In the genomic region with DNA sequence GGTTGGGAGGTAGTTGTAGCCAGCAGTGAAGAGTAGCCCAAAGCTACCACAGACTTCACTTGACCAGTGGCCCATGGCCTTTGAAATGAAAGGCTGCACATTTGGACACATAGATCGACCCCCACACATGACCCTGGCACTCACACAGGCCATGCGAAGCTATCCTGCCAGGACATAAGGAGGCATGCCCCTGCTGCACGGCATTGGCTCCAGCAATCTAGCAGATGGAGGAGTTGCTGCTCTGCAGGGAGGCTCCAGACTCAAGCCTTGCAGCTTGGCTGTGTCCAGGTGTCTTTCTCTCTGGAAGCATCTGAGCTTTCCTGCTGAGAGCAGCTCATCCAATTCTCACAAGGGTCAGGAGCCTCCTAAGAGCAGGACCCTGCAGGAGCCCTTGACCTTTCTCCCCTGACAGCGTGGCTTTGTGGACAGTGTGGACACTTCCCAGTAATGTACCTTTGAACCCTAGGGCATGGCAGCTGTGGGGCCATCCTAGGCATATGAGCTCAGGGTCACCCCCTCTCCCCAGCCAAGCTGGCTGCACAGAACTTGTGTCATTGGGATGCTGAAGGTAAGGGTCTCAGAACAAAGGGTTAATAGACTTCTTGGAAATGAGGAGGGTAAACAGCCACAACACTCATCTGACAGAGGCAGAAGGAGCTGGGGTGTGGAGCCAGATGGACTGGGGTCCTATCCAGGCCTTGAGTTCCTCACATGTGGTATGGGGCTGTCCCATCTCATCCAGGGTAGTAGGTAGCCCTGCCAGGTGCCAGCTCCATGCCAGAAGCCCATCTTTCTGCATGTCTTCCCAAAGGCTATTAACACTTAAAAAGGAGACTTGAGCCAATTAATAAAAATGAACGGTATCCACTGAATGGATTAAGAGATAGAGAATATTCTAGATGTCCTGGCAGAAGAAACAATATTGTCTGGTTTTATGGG, we compare ENCODE assay signal across 24 mouse cellular contexts. TPM values are rescaled to one million over a fixed set of nuclear protein-coding genes. Genes with fewer than 3 reads are reported as not detected.
DNase-seq lines count a peak whose midpoint lies in the region; ATAC-seq and TF ChIP-seq lines count a peak whose summit lies in the region.
"Had no signal": no experiment of that assay in that cellular context is flagged by ENCODE, and none has a peak within 500 bp of the region (broad histone marks: within the 10 kb centered on the region; RNA-seq: fewer than 3 reads in every experiment).

No protein-coding gene starts in this region.

- no peaks in the 10 kb centered on the region for H3K36me3 ChIP-seq in hindbrain, postnatal 0 days (ENCODE audit: insufficient read depth, low read length)
- H3K36me3 ChIP-seq in hindbrain, embryonic 10.5 days = no peaks in the 10 kb centered on the region
- no peaks in the 10 kb centered on the region for H3K36me3 ChIP-seq in liver, embryonic 16.5 days (ENCODE audit: control insufficient read depth, insufficient read depth)
- H3K36me3 ChIP-seq: forebrain, embryonic 15.5 days; hindbrain, embryonic 13.5 days; limb, embryonic 13.5 days; lung, embryonic 15.5 days; midbrain, embryonic 10.5 days; neural tube, embryonic 12.5 days had no signal

- WGBS in hindbrain, postnatal 0 days = 55% methylated on average over 5 of the region's 5 CpGs
- 74% methylated on average over 5 of the region's 5 CpGs for WGBS in hindbrain, embryonic 10.5 days
- WGBS in liver, embryonic 16.5 days (ENCODE audit: insufficient replicate concordance) = 55% methylated on average over 5 of the region's 5 CpGs
- 72% methylated on average over 5 of the region's 5 CpGs for WGBS in lung, adult 2 months

- TF ChIP-seq CTCF in hindbrain, postnatal 0 days (IDR thresholded peaks at IDR 0.05; ENCODE audit: low read depth) = no peak
- TF ChIP-seq CTCF in lung, adult 2 months (IDR thresholded peaks at IDR 0.05; ENCODE audit: insufficient read depth, low read length) = no peak

- no peaks in the 10 kb centered on the region for H3K4me1 ChIP-seq in hindbrain, postnatal 0 days (ENCODE audit: insufficient read depth, low read length)
- 0 out of 2 replicates have a peak, but pooled peaks cover 4% of the 10 kb centered on the region for H3K4me1 ChIP-seq in hindbrain, embryonic 10.5 days (replicated peaks)
- H3K4me1 ChIP-seq in liver, embryonic 16.5 days (ENCODE audit: control insufficient read depth, low read depth, low read length) = no peaks in the 10 kb centered on the region; the same call in 1 of the 2 replicates
- H3K4me1 ChIP-seq in lung, adult 2 months (ENCODE audit: control insufficient read depth, insufficient read depth, low read length) = no peaks in the 10 kb centered on the region
- H3K4me1 ChIP-seq: hindbrain, embryonic 13.5 days; limb, embryonic 13.5 days; lung, embryonic 15.5 days; neural tube, embryonic 12.5 days had no signal

- no peaks in the 10 kb centered on the region for H3K9me3 ChIP-seq in hindbrain, postnatal 0 days (ENCODE audit: low read length)
- H3K9me3 ChIP-seq in hindbrain, embryonic 10.5 days = no peaks in the 10 kb centered on the region
- no peaks in the 10 kb centered on the region for H3K9me3 ChIP-seq in liver, embryonic 16.5 days (replicated peaks; ENCODE audit: control insufficient read depth, low read length)
- H3K9me3 ChIP-seq: forebrain, embryonic 15.5 days; hindbrain, embryonic 13.5 days; limb, embryonic 13.5 days; lung, embryonic 15.5 days; midbrain, embryonic 10.5 days; neural tube, embryonic 12.5 days had no signal

- H3K27me3 ChIP-seq in hindbrain, postnatal 0 days (ENCODE audit: insufficient read depth, low read length) = no peaks in the 10 kb centered on the region
- H3K27me3 ChIP-seq in hindbrain, embryonic 10.5 days (ENCODE audit: insufficient read depth, poor library complexity, severe bottlenecking) = no peaks in the 10 kb centered on the region
- H3K27me3 ChIP-seq in liver, embryonic 16.5 days (ENCODE audit: control insufficient read depth, insufficient read depth, low read depth, low read length) = no peaks in the 10 kb centered on the region
- H3K27me3 ChIP-seq: forebrain, embryonic 15.5 days; lung, embryonic 15.5 days; neural tube, embryonic 12.5 days had no signal

- H3K4me3 ChIP-seq in hindbrain, postnatal 0 days (ENCODE audit: low read length) = no peak overlapping the region
- no peak overlapping the region for H3K4me3 ChIP-seq in hindbrain, embryonic 10.5 days
- no peak overlapping the region for H3K4me3 ChIP-seq in liver, embryonic 16.5 days (ENCODE audit: low read depth, low read length)
- no peak overlapping the region for H3K4me3 ChIP-seq in lung, adult 2 months (replicated peaks; ENCODE audit: extremely low read depth, low read depth, low read length)
- H3K4me3 ChIP-seq: forebrain, embryonic 15.5 days; hindbrain, embryonic 13.5 days; limb, embryonic 13.5 days; lung, embryonic 15.5 days; midbrain, embryonic 10.5 days; neural tube, embryonic 12.5 days had no signal

- intact Hi-C loops in left cerebral cortex, postnatal 4 days (cut with DNase I) = no loop called here
- intact Hi-C loops in left cerebral cortex, postnatal 14 days (cut with DNase I) = no loop called here

- TF ChIP-seq POLR2A in lung, adult 2 months (IDR thresholded peaks at IDR 0.05; ENCODE audit: borderline replicate concordance, extremely low read depth, low read depth, low read length) = no peak

- H3K4me2 ChIP-seq in hindbrain, postnatal 0 days (ENCODE audit: low read depth, low read length) = no peak overlapping the region
- H3K4me2 ChIP-seq in liver, embryonic 16.5 days (ENCODE audit: low read depth, low read length) = no peak overlapping the region
- H3K4me2 ChIP-seq: forebrain, embryonic 15.5 days; heart, embryonic 11.5 days; hindbrain, embryonic 13.5 days; limb, embryonic 13.5 days; lung, embryonic 15.5 days; neural tube, embryonic 12.5 days had no signal

- no peak for DNase-seq in hindbrain, postnatal 0 days (ENCODE audit: low spot score)
- no peak for DNase-seq in hindbrain, embryonic 10.5 days (ENCODE audit: low spot score)
- DNase-seq in left cerebral cortex, postnatal 4 days = peak; percentile 64
- no peak for DNase-seq in left cerebral cortex, postnatal 14 days (ENCODE audit: low spot score in 2 of 2)
- DNase-seq in cerebellum, adult 9-11 months = peak; percentile 74
- no peak for DNase-seq in lung, adult 2 months
- no peak for DNase-seq in adrenal gland, postnatal 4 days (ENCODE audit: low spot score in 2 of 2)
- DNase-seq: adrenal gland, postnatal 36 days; B cell, adult 2 months; embryo, embryonic 11 days; heart, postnatal 10 days; right cerebral cortex, adult 18-20 months; thymus, postnatal 25 days had no signal

- 0 out of 2 replicates have a peak, but pooled peaks have one; percentile 38 for ATAC-seq in hindbrain, postnatal 0 days
- ATAC-seq in liver, embryonic 16.5 days (ENCODE audit: low read depth) = 0 out of 2 replicates have a peak, but pooled peaks have one; percentile 48
- ATAC-seq: forebrain, embryonic 15.5 days had no signal

- no peak overlapping the region for H3K27ac ChIP-seq in hindbrain, postnatal 0 days
- H3K27ac ChIP-seq in hindbrain, embryonic 10.5 days = no peak overlapping the region
- H3K27ac ChIP-seq in liver, embryonic 16.5 days (ENCODE audit: low read length) = no peak overlapping the region
- H3K27ac ChIP-seq: forebrain, embryonic 15.5 days; hindbrain, embryonic 13.5 days; limb, embryonic 13.5 days; lung, embryonic 15.5 days; macrophage; midbrain, embryonic 10.5 days; neural tube, embryonic 12.5 days had no signal

- no peak overlapping the region for H3K9ac ChIP-seq in hindbrain, postnatal 0 days (replicated peaks; ENCODE audit: low read length)
- H3K9ac ChIP-seq in liver, embryonic 16.5 days (ENCODE audit: low read depth, low read length) = no peak overlapping the region
- H3K9ac ChIP-seq: forebrain, embryonic 15.5 days; hindbrain, embryonic 13.5 days; limb, embryonic 13.5 days; lung, embryonic 15.5 days; neural tube, embryonic 12.5 days had no signal

RNA-seq across cellular contexts. Expression of gene Prkcz, which starts 10.9 kb away (rescaled TPM):
- total RNA-seq in hindbrain, postnatal 0 days (2014; rRNA removed) = 85.0 and 85.1 TPM in 2 replicates
- 80.4 and 84.2 TPM in 2 replicates for polyA plus RNA-seq in hindbrain, postnatal 0 days (2015; fragmentation: Nextera tagmentation; extraction: Ambion mirVana)
- polyA plus RNA-seq in hindbrain, embryonic 10.5 days (2016; fragmentation: Nextera tagmentation; extraction: Ambion mirVana) = 14.9 and 19.3 TPM in 2 replicates
- total RNA-seq in left cerebral cortex, postnatal 4 days (2021) = 100 to 1,000 TPM; 131 to 136 TPM
- total RNA-seq in left cerebral cortex, postnatal 14 days (2021) = 100 to 1,000 TPM; 204 to 214 TPM
- 2.5 and 2.7 TPM in 2 replicates for polyA plus RNA-seq in liver, embryonic 16.5 days (2015; fragmentation: Nextera tagmentation; extraction: Ambion mirVana)
- 33.1 and 38.1 TPM in 2 replicates for polyA plus RNA-seq in lung, adult 2 months (2012; rRNA removed)
- total RNA-seq in adrenal gland, postnatal 4 days (2021) = 10 to 100 TPM in 1 of 2 experiments, 1 to 10 TPM in 1; 7.8 to 10.3 TPM
- total RNA-seq: monocyte, adult 5-6 weeks had no signal
- polyA plus RNA-seq: macrophage had no signal

RNA-seq across cellular contexts. Expression of gene Gabrd, which starts 25.8 kb away (rescaled TPM):
- total RNA-seq in hindbrain, postnatal 0 days (2014; rRNA removed) = 0.42 and 0.72 TPM in 2 replicates
- 0.29 and 0.50 TPM in 2 replicates for polyA plus RNA-seq in hindbrain, postnatal 0 days (2015; fragmentation: Nextera tagmentation; extraction: Ambion mirVana)
- polyA plus RNA-seq in hindbrain, embryonic 10.5 days (2016; fragmentation: Nextera tagmentation; extraction: Ambion mirVana) = not detected in 2 replicates
- 1 to 10 TPM; 7.3 to 7.7 TPM for total RNA-seq in left cerebral cortex, postnatal 4 days (2021)
- total RNA-seq in left cerebral cortex, postnatal 14 days (2021) = 10 to 100 TPM; 58.3 to 66.1 TPM
- polyA plus RNA-seq in liver, embryonic 16.5 days (2015; fragmentation: Nextera tagmentation; extraction: Ambion mirVana) = 0.09 TPM in 1 of 2 replicates, not detected in the other
- polyA plus RNA-seq in lung, adult 2 months (2012; rRNA removed) = 0.52 and 1.4 TPM in 2 replicates
- total RNA-seq in adrenal gland, postnatal 4 days (2021) = under 1 TPM; 0.20 to 0.25 TPM
- total RNA-seq: heart, postnatal 10 days had no signal
- polyA plus RNA-seq: embryonic facial prominence, embryonic 14.5 days; midbrain, embryonic 10.5 days had no signal

RNA-seq across cellular contexts. Expression of gene Cfap74, which starts 36.9 kb away (rescaled TPM):
- total RNA-seq in hindbrain, postnatal 0 days (2014; rRNA removed) = 3.7 and 5.7 TPM in 2 replicates
- 5.2 and 5.5 TPM in 2 replicates for polyA plus RNA-seq in hindbrain, postnatal 0 days (2015; fragmentation: Nextera tagmentation; extraction: Ambion mirVana)
- polyA plus RNA-seq in hindbrain, embryonic 10.5 days (2016; fragmentation: Nextera tagmentation; extraction: Ambion mirVana) = 6.7 and 7.4 TPM in 2 replicates
- 1 to 10 TPM; 6.4 to 6.6 TPM for total RNA-seq in left cerebral cortex, postnatal 4 days (2021)
- total RNA-seq in left cerebral cortex, postnatal 14 days (2021) = 10 to 100 TPM; 11.2 to 11.7 TPM
- polyA plus RNA-seq in liver, embryonic 16.5 days (2015; fragmentation: Nextera tagmentation; extraction: Ambion mirVana) = 0.11 and 0.12 TPM in 2 replicates
- 7.4 and 10.1 TPM in 2 replicates for polyA plus RNA-seq in lung, adult 2 months (2012; rRNA removed)
- total RNA-seq in adrenal gland, postnatal 4 days (2021) = 1 to 10 TPM; 1.1 to 1.3 TPM

Comparison
In these comparisons a context has a peak if more than half of its experiments do, and no peak if none do; other contexts are left out.
1. DNase-seq: peak in left cerebral cortex, postnatal 4 days (single experiment) and cerebellum, adult 9-11 months (single experiment); none in hindbrain, postnatal 0 days (single experiment), hindbrain, embryonic 10.5 days (single experiment), left cerebral cortex, postnatal 14 days (0 of 2), lung, adult 2 months (single experiment) and adrenal gland, postnatal 4 days (0 of 2).
2. RNA of gene Gabrd, which starts 25.8 kb away (total RNA-seq): 58.3 to 66.1 TPM in left cerebral cortex, postnatal 14 days; 7.3 to 7.7 TPM in left cerebral cortex, postnatal 4 days, 0.42 to 0.72 TPM in hindbrain, postnatal 0 days and 0.20 to 0.25 TPM in adrenal gland, postnatal 4 days; every median in the first group is over 4 times any median in the second.